Mouse (Mus musculus): ENCODE data around the gene Rhbdd1. TPM values are rescaled to one million over a fixed set of nuclear protein-coding genes. Genes with fewer than 3 reads are reported as not detected.

The Rhbdd1 gene
- total RNA-seq, 2 experiments from 2014 or later: 6.6 to 7.7 TPM

DNA sequence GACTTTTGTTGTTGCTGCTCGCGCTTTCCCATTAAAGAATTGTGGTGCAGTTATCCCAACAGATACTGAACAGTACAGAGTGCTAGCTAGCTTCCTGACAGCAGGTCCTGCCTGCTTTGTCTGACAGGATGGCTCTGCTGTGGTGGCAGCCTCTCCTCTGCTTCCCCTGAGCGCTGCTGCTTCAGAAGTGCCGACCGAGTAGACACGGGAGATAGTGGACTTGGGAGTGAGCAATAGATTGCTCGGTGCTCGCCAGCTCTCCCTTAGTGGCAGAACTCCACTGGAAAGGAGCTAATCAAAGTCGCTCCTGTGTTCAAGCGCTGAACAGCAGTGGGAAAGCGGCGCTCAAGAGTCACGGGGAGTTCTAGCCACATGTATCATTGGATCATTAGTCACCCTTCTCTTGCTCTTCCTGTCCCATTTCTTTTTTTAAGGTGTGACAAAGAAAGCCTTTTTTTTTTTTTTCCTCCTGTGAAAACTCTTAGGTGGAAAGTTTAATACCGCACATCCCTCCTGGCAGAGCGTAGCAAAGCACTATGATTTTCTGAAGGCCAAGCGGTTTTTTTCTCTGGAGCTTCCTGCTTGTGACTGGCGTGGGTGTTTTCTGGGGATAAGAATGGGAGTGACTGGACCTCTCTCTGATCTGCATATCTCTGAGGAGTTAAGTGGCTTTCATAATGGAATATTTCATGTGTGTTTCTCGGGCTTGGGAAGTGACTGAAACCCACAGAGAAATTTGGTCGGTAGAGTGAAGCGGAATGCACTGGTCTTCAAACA is 42.8 kb downstream of the Rhbdd1 start:
- peak; percentile 6 to 11 for DNase-seq (ENCODE audit: low spot score in 2 of 2)
- intact Hi-C loops (cut with DNase I): no loop called here

DNA sequence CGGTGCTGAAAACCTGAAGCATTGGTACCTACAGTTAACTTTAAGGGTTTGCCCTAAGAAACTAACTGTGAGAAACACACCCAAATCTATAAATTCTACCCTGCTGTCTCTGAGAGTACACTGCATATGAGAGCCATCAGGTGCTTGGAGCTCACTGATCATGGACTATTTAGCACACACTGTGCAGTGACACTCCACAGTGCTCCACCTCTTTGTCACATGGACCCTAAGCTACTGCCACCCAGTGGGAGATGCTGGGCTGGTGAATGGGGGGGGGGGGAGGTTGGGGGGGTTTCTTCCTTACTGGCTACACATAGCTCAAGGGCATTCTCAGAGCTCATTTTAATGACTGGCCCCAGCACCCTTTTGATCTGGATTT is 43.4 kb downstream of the Rhbdd1 start:
- intact Hi-C loops (cut with DNase I): no loop called here
- DNase-seq (ENCODE audit: low spot score in 2 of 2): no peak

DNA sequence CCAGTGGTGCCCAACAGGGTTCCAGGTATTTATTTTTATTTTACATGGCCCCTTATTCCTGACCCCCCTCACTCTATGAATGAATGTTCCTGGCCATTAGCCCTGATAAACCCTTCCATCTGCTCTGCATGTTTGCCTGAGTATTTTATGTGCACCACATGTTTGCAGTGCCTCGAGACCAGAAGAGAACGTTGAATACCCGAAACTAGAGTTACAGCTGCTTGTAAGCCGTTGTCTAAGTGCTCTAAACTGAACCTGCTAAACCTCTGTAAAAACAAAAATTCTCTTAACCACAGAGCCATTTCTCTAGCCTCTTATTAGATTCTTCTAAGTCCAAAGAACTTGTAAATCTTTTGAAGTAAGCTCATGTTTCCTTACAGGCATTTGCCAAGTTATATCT is 45.0 kb downstream of the Rhbdd1 start:
- no peak for DNase-seq (ENCODE audit: low spot score in 2 of 2)
- intact Hi-C loops (cut with DNase I): no loop called here

- intact Hi-C loops (cut with DNase I): no loop called here
- DNase-seq (ENCODE audit: low spot score in 2 of 2): peak; percentile 10 to 25
Measured at GRCm38 (mm10) chr1:82362165-82362564, 45.9 kb downstream of the Rhbdd1 start.

DNA sequence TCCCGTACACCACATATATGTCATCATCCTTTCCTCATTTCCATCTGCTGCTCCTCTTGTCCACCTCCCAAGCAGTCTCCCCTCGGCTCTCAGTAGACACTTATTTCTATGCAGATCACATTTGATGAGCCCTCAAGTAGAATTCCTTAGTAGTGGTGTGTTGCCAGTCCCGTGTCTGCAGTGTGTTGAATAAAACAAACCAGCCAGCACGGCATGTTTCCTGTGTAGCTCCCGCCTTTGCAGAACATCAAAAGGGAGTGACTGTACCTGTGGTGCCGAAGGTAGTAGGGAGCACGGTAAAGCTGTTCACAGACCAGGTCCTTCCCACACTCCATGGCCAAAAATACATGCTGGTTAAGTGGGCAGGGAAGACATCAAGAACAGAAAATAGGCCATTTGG is 47.8 kb downstream of the Rhbdd1 start:
- intact Hi-C loops (cut with DNase I): no loop called here
- DNase-seq (ENCODE audit: low spot score in 2 of 2): no peak

- DNase-seq (ENCODE audit: low spot score in 2 of 2): no peak
- intact Hi-C loops (cut with DNase I): no loop called here
Measured at GRCm38 (mm10) chr1:82364468-82364867, 48.2 kb downstream of the Rhbdd1 start.

- DNase-seq (ENCODE audit: low spot score in 2 of 2): no peak
- intact Hi-C loops (cut with DNase I): no loop called here
Measured at GRCm38 (mm10) chr1:82371636-82372428, 55.6 kb downstream of the Rhbdd1 start.

- no peak for DNase-seq (ENCODE audit: low spot score in 2 of 2)
- intact Hi-C loops (cut with DNase I): no loop called here
Measured at GRCm38 (mm10) chr1:82373924-82374323, 57.7 kb downstream of the Rhbdd1 start.

GRCm38 (mm10) chr1:82374831-82375358 is 58.6 kb downstream of the Rhbdd1 start:
- DNase-seq (ENCODE audit: low spot score in 2 of 2): no peak
- intact Hi-C loops (cut with DNase I): no loop called here

GRCm38 (mm10) chr1:82375452-82375851 is 59.2 kb downstream of the Rhbdd1 start:
- intact Hi-C loops (cut with DNase I): no loop called here
- no peak for DNase-seq (ENCODE audit: low spot score in 2 of 2)

- no peak for DNase-seq (ENCODE audit: low spot score in 2 of 2)
Measured at GRCm38 (mm10) chr1:82381946-82382345, 65.7 kb downstream of the Rhbdd1 start.

GRCm38 (mm10) chr1:82384106-82384505 is 67.9 kb downstream of the Rhbdd1 start:
- DNase-seq (ENCODE audit: low spot score in 2 of 2): no peak
- intact Hi-C loops (cut with DNase I): no loop called here

More at GRCm38 (mm10) chr1:82381946-82382345, 65.7 kb downstream of the Rhbdd1 start:
- intact Hi-C loops (cut with DNase I): no loop called here

DNA sequence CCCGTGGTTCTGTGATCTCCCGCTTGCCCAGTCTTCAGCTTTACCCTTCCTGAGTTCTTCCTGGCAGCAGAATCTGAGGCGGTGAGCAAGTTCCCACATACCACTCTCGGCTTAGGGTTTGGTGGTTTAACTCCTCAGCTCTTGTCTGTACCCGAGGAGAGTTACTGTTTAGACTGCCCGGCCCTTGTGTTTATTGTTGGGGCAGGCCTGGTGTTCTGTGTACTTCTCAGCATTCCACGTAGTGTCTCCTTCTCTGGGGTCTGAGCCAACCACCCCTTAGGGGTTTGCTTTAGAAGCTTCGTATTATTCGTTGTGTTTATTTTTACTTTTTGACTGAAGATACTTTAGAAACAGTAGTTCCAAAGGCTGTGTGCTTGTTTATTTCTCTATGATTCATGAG is 68.8 kb downstream of the Rhbdd1 start:
- intact Hi-C loops (cut with DNase I): no loop called here
- DNase-seq (ENCODE audit: low spot score in 2 of 2): no peak

DNA sequence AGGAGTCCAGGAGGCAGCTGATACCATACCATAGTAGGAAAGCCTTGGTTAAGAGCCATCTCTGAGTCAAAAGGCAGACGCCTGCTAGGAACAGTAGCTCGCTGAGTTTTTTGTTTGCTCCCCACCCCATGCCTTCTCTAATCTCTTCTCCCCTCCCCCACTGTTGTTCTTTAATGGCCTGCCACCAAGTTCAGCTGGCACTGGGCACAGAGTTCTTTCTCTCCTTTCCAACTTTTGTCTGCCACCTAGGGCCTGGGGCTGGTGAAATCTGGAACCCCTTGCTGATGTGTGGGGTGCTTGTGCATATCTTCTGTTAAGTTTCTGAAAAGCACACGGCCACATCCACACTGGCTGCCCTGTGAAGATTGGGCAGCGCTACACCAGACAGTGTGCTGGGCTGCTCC is 69.6 kb downstream of the Rhbdd1 start:
- DNase-seq (ENCODE audit: low spot score in 2 of 2): no peak
- intact Hi-C loops (cut with DNase I): no loop called here

- DNase-seq (ENCODE audit: low spot score in 2 of 2): no peak
- intact Hi-C loops (cut with DNase I): no loop called here
Measured at GRCm38 (mm10) chr1:82386814-82387771, 70.8 kb downstream of the Rhbdd1 start.

- DNase-seq (ENCODE audit: low spot score in 2 of 2): no peak
- intact Hi-C loops (cut with DNase I): no loop called here
Measured at GRCm38 (mm10) chr1:82389371-82389770, 73.1 kb downstream of the Rhbdd1 start.

DNA sequence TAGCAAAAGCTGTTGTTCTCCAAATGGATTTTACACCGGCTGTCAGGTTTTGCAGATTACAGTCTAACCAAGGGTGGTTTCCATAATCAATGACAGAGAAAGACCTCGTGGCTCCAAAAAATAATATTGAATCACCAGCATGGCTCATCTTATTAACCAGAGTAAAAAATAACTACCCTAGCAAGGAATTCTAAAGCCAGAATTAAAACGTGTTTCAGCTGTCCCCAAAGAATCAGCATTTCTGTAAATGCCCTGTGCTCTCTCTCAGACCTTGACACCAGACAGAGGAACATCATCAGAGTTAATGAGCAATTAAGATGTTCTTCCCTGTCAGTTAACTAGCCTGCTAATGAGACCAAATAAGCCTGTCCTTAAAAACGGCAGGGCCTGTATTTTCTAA is 79.1 kb downstream of the Rhbdd1 start:
- intact Hi-C loops (cut with DNase I): no loop called here
- DNase-seq (ENCODE audit: low spot score in 2 of 2): no peak

GRCm38 (mm10) chr1:82407786-82408185 is 91.5 kb downstream of the Rhbdd1 start:
- intact Hi-C loops (cut with DNase I): no loop called here
- no peak for DNase-seq (ENCODE audit: low spot score in 2 of 2)

GRCm38 (mm10) chr1:82409271-82409670 is 93.0 kb downstream of the Rhbdd1 start:
- DNase-seq (ENCODE audit: low spot score in 2 of 2): no peak
- intact Hi-C loops (cut with DNase I): no loop called here

GRCm38 (mm10) chr1:82410548-82410947 is 94.3 kb downstream of the Rhbdd1 start:
- no peak for DNase-seq (ENCODE audit: low spot score in 2 of 2)
- intact Hi-C loops (cut with DNase I): no loop called here

Measured in left cerebral cortex, postnatal 36 days (tissue).